Mouse (Mus musculus) liver, embryonic 14.5 days (tissue): ENCODE measurements around the gene Dnajb6. TPM values are rescaled to one million over a fixed set of nuclear protein-coding genes. Genes with fewer than 3 reads are reported as not detected.
"Not testable (repeated sequence)": the region's sequence is repeated elsewhere in the genome, so short reads cannot be mapped to it uniquely, and the experiment has no call there.

Experiments used
- ATAC-seq: fragments of 200-750 bp; cut with Nextera tagmentation; 2 replicates; pipeline ENCODE4 v1.8.0; 2017; ENCODE audit warnings: moderate number of reproducible peaks, mild to moderate bottlenecking, moderate library complexity; ENCODE audit not compliant: insufficient read depth
- DNase-seq, 3 experiments: peaks; one replicate each; pipeline ENCODE4 v3.0.0-alpha.2; 2012 to 2013; ENCODE audit warnings: low read depth in 3 of 3, low spot score in 3 of 3
- H3K27ac ChIP-seq: fragments of 300-500 bp; sonication (generic); 2 replicates; pipeline ENCODE4 v1.5.1; 2014; ENCODE audit warnings: moderate library complexity, mild to moderate bottlenecking, control low read depth, inconsistent platforms
- H3K27me3 ChIP-seq: fragments of 300-500 bp; sonication (generic); 2 replicates; pipeline ENCODE4 v1.6.1; 2014; ENCODE audit warnings: mild to moderate bottlenecking, low read length, moderate library complexity; ENCODE audit not compliant: control insufficient read depth, insufficient read depth
- H3K36me3 ChIP-seq: fragments of 300-500 bp; sonication (generic); replicated peaks from 2 replicates; pipeline ENCODE4 v1.6.1; 2014; ENCODE audit warnings: low read depth; ENCODE audit not compliant: control insufficient read depth, insufficient read depth
- H3K4me1 ChIP-seq, 2 experiments: fragments of 200-500 bp in 1 of 2; fragments of 300-500 bp in 1 of 2; sonication (generic) in 1 of 2; replicated peaks; 2 replicates each; pipeline ENCODE4 v1.6.1; 2012 to 2014; ENCODE audit warnings: antibody characterized with exemption in 1 of 2, inconsistent platforms in 1 of 2, low read length in 1 of 2; ENCODE audit not compliant: control insufficient read depth in 2 of 2, insufficient read depth in 2 of 2
- H3K4me2 ChIP-seq: fragments of 300-500 bp; sonication (generic); 2 replicates; pipeline ENCODE4 v1.6.1; 2014; ENCODE audit warnings: low read depth, mild to moderate bottlenecking, control low read depth, moderate library complexity
- H3K4me3 ChIP-seq, 2 experiments: fragments of 200-500 bp in 1 of 2; fragments of 300-500 bp in 1 of 2; sonication (generic) in 1 of 2; 2 replicates each; pipeline ENCODE4 v1.5.1; 2012 to 2014; ENCODE audit warnings: low read depth in 2 of 2, low read length in 2 of 2, mild to moderate bottlenecking in 2 of 2, control low read depth in 1 of 2, inconsistent platforms in 1 of 2, moderate library complexity in 1 of 2; ENCODE audit not compliant: insufficient read depth in 1 of 2
- H3K9ac ChIP-seq: fragments of 300-500 bp; sonication (generic); replicated peaks from 2 replicates; pipeline ENCODE4 v1.6.1; 2014; ENCODE audit warnings: mild to moderate bottlenecking, control low read depth, moderate library complexity
- H3K9me3 ChIP-seq: fragments of 300-500 bp; sonication (generic); 2 replicates; pipeline ENCODE4 v1.6.1; 2016; ENCODE audit warnings: low read length, mixed read lengths; ENCODE audit not compliant: control insufficient read depth
- CTCF ChIP-seq: IDR thresholded peaks from 2 replicates; pipeline ENCODE4 v1.5.1; 2016; ENCODE audit warnings: antibody characterized with exemption, low read depth, control low read depth
- EP300 ChIP-seq: IDR thresholded peaks from 2 replicates; pipeline ENCODE4 v1.6.1; 2016; ENCODE audit warnings: antibody characterized with exemption, low read depth
- WGBS: fragments of 180-500 bp; shearing (Covaris S2); extraction: QIAGEN DNeasy Blood & Tissue Kit; methylation state at CpG from one replicate; pipeline ENCODE4 v1.1.7; 2014; ENCODE audit not compliant: insufficient replicate concordance; 5-methylcytosine and 5-hydroxymethylcytosine counted together
- polyA plus RNA-seq, 2 experiments: library from polyadenylated mRNA; depleted of rRNA in 1 of 2; stranded (reverse) in 1 of 2; unstranded in 1 of 2; fragments of >200 nt; fragmentation: Nextera tagmentation in 1 of 2; extraction: Ambion mirVana in 1 of 2; gene quantifications; 2 replicates each; pipeline versions ENCODE4 v1.2.1 to v1.2.3; 2012 to 2014

Dnajb6 gene
- polyA plus RNA-seq, 2 experiments, result 48.3 to 76.0 TPM

DNA sequence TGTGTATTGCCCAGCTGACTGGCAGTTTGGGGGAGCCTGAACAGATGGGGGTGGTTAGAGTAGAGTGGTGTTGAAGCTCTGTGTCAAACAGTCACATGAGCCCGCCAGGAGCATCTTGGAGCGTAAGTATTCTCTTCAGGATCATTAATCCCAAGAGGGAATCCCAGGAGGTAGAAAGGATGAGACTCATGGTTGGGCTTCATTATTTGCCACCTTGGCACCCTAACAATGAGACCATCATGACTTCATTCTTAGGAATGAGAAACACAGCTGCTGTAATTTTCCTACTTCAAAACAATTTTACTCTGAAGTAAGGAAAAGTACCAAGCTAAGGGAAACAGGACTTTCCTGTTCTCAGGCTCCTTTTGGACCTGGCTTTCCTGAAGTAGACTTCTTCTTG lies 10.1 kb upstream of the Dnajb6 start:
- Histone ChIP-seq H3K27me3 (no peaks in the 10 kb centered on the region), H3K4me2 (no peak overlapping the region), H3K9me3 (no peaks in the 10 kb centered on the region), H3K4me3 (no peak overlapping the region), H3K36me3 (no peaks in the 10 kb centered on the region), H3K27ac (no peak overlapping the region), H3K9ac (no peak overlapping the region), H3K4me1 (no peaks in the 10 kb centered on the region)
- WGBS, result 63% methylated on average over 2 of the region's 2 CpGs
- ATAC-seq (no peak), DNase-seq (no peak)
- TF ChIP-seq EP300, result no peak
- no peak for TF ChIP-seq CTCF

DNA sequence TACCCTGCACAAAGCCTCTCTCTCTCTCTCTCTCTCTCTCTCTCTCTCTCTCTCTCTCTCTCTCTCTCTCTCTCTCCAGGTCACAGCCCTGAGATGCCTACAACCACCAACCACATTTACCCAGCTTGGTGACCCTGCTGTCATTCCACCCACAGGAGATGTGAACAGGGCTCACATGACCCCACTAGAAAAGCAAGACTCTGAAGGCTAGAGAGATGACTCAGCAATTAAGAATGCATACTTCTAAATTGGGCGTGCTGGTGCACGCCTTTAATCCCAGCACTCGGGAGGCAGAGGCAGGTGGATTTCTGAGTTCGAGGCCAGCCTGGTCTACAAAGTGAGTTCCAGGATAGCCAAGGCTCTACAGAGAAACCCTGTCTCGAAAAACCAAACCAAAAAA lies 9.4 kb upstream of the Dnajb6 start:
- not testable (repeated sequence) for H3K36me3 ChIP-seq, H3K4me2 ChIP-seq, H3K9ac ChIP-seq, ATAC-seq, H3K4me1 ChIP-seq, DNase-seq, H3K9me3 ChIP-seq, H3K27me3 ChIP-seq, H3K27ac ChIP-seq, H3K4me3 ChIP-seq
- 46% methylated on average over 5 of the region's 5 CpGs for WGBS

DNA sequence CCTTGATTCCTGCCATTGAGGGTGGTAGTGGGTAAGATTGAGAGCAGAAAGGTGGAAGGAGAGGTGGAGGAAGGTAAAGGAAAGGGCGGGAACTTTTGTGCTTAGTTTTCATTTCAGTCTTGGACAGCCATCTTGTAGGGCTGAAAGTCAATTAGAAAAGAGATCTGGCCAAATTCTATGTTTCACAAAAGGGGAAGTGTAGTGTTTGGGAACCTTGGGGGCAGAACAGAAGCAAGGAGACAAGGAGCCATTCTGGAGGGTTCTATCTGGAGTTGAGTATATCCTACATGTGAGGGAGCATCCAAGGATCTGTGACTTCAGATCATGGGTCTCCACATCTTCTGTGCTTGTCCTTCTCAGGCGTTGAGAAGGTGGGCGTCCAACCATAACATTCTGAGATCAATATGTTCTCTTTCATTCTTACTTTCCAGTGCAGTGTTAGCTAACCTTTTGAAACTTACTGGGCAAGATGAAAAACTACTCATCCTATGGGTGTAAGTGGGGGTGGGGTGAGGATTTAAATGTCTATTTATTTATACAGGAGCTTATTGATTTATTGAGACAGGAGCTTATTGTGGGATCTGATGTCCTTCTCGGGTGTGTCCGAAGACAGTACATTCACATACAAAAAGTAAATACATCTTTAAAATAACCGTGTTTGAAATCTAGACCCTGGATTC lies 517 bp upstream of the Dnajb6 start:
- peak overlapping the region; percentile 88 to 89 for H3K4me3 ChIP-seq
- ATAC-seq, result no peak
- 31% methylated on average over 6 of the region's 6 CpGs for WGBS
- H3K4me1 ChIP-seq, result peaks cover 12 to 18% of the 10 kb centered on the region in 2 experiments
- H3K36me3 ChIP-seq, result no peaks in the 10 kb centered on the region
- no peak for TF ChIP-seq EP300
- TF ChIP-seq CTCF, result no peak
- H3K9ac ChIP-seq, result peak overlapping the region; percentile 92
- peak overlapping the region; percentile 89 for H3K27ac ChIP-seq
- peak overlapping the region; percentile 82 for H3K4me2 ChIP-seq
- no peak for DNase-seq
- no peaks in the 10 kb centered on the region for H3K27me3 ChIP-seq
- H3K9me3 ChIP-seq, result no peaks in the 10 kb centered on the region

DNA sequence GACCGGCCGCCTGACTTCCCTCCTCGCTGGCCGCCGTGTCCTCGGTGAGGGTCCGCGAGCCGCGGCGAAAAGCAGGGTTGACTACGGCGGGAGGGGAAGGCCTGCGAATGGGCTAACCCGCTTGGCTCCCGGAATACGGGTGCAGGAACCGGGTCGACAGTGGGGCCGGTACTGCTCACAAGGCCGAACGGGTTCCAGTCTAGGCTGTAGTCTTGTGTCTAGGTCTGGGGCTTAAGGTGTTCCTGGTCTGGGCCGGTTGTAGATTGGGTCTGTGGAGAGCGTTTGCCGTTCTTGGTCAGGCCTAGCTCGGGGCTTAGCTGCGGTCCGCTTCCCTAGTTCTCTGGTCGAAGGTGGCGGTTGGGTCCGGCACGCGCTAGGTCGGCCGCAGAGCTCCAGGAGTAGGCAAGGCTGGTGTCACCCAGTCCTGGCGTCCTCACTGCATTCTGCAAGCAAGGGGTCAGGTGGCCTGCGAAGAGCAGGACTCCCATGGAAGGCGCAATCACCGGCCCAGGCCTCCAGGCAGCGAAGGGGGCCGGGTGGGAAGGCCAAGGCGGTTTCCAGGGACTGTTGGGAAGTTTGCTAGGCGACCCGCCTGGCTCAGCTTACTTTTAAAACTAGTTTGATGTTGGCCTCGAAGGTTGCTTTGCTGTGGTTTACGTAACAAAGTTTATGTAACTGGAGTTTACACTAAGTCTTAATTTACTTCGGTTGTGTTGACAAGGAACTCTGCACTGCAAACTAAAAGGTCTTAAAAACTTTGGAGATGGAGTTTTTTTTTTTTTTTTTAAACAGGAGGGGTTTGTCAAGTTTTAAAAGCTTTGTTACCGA lies 799 bp downstream of the Dnajb6 start:
- Histone ChIP-seq H3K4me1 (peaks cover 12 to 18% of the 10 kb centered on the region in 2 experiments), H3K9me3 (no peaks in the 10 kb centered on the region), H3K27ac (peak overlapping the region; percentile 89), H3K36me3 (no peaks in the 10 kb centered on the region), H3K4me2 (peak overlapping the region; percentile 82), H3K4me3 (peak overlapping the region; percentile 88 to 89), H3K9ac (peak overlapping the region; percentile 92), H3K27me3 (no peaks in the 10 kb centered on the region)
- no peak for DNase-seq
- TF ChIP-seq CTCF (no peak; the same call in 1 of the 2 replicates), EP300 (no peak)
- WGBS, result under 1% methylated on average over 48 of the region's 48 CpGs
- peak; percentile 48 for ATAC-seq

DNA sequence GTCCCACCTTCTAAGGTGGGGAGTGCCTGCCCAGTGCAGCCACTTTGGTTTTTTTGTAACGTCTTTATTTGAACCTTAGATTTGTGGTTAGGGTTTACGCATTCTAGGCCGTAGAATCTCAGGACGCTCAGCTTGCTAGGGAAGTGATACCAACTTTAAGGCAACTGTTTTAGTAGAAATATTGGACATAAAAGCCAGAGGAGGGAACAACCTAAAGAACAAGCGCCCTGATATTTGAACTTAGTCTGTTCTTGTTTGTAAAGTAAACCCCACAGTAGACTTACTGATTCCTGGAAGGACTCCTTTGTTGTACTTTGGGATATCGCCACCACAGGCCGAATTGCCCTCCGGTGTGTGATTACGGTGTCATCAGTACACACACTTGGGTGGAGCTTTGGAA lies 1.5 kb downstream of the Dnajb6 start:
- H3K27me3 ChIP-seq, result no peaks in the 10 kb centered on the region
- peak overlapping the region; percentile 82 for H3K4me2 ChIP-seq
- H3K4me1 ChIP-seq, result peaks cover 12 to 18% of the 10 kb centered on the region in 2 experiments
- no peaks in the 10 kb centered on the region for H3K9me3 ChIP-seq
- DNase-seq (no peak), ATAC-seq (no peak)
- TF ChIP-seq CTCF (no peak), EP300 (no peak)
- H3K27ac ChIP-seq, result no peak overlapping the region
- WGBS, result 25% methylated on average over 9 of the region's 9 CpGs
- no peaks in the 10 kb centered on the region for H3K36me3 ChIP-seq
- H3K4me3 ChIP-seq, result peak overlapping the region; percentile 88 to 89
- peak overlapping the region; percentile 92 for H3K9ac ChIP-seq
